Mouse (Mus musculus): ENCODE data around the gene Cnst. TPM values are rescaled to one million over a fixed set of nuclear protein-coding genes. Genes with fewer than 3 reads are reported as not detected.

The Cnst gene
- polyA plus RNA-seq, 1 experiment from 2014 or later: 12.9 TPM

DNA sequence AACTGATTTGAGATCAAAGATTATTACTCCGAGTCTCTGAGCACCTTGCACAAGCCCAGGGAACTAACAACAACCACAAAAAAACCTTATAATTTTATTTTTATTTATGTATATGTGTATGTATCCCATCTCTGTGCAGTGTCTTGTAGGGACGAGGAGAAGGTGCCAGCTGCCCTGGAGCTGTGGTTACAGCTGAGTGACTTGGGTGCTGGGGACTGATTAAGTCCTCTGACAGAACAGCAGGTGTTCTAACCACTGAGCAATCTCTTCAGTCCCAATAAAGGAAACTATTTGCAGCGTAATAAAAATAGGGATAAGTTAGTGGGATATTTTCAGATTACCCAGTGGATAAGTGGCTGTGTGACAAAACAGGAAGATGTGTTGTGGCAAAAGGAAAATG, 128.2 kb downstream of the Cnst start:
- Histone ChIP-seq H3K4me1 (replicated peaks; ENCODE audit: control insufficient read depth, insufficient read depth, low read length) (no peaks in the 10 kb centered on the region; the same call in 1 of the 2 replicates), H3K27me3 (replicated peaks; ENCODE audit: control insufficient read depth, insufficient read depth, low read length) (no peaks in the 10 kb centered on the region), H3K36me3 (ENCODE audit: control insufficient read depth, insufficient read depth, low read length) (peaks cover 7% of the 10 kb centered on the region; the same call in 1 of the 2 replicates), H3K27ac (ENCODE audit: low read depth, low read length) (no peak overlapping the region), H3K9ac (ENCODE audit: low read depth, low read length) (no peak overlapping the region), H3K9me3 (ENCODE audit: control insufficient read depth, low read length) (no peaks in the 10 kb centered on the region), H3K4me2 (no peak overlapping the region), H3K4me3 (ENCODE audit: low read depth, low read length) (no peak overlapping the region)
- ATAC-seq (replicated peaks; ENCODE audit: low FRiP score) (no peak), DNase-seq (ENCODE audit: low spot score) (no peak)
- WGBS: 81% methylated on average over 3 of the region's 3 CpGs

DNA sequence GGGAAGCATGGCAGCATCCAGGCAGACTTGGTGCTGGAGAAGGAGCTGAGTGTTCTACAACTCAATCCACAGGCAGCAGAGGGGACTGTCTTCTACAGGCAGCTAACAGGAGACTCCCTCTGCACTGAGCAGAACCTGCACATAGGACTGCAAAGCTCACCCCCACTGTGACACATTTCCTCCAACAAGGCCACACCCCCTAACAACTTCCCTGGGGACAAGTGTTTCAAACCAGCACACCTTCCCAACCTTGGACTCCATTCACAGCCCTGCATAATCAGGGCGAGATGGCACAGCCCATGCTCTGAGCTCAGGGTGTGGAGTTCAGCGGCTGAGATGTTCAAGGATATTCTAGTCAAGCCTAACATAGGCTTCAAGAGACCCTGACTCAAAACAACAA, 130.9 kb downstream of the Cnst start:
- ATAC-seq (replicated peaks; ENCODE audit: low FRiP score): no peak

More for the DNA sequence above, 130.9 kb downstream of the Cnst start:
- Histone ChIP-seq H3K4me1 (replicated peaks; ENCODE audit: control insufficient read depth, insufficient read depth, low read length) (no peaks in the 10 kb centered on the region), H3K4me2 (no peak overlapping the region), H3K9me3 (ENCODE audit: control insufficient read depth, low read length) (no peaks in the 10 kb centered on the region), H3K9ac (ENCODE audit: low read depth, low read length) (no peak overlapping the region), H3K27ac (ENCODE audit: low read depth, low read length) (no peak overlapping the region), H3K4me3 (ENCODE audit: low read depth, low read length) (no peak overlapping the region), H3K27me3 (replicated peaks; ENCODE audit: control insufficient read depth, insufficient read depth, low read length) (no peaks in the 10 kb centered on the region), H3K36me3 (ENCODE audit: control insufficient read depth, insufficient read depth, low read length) (peaks cover 4% of the 10 kb centered on the region; the same call in 1 of the 2 replicates)
- DNase-seq (ENCODE audit: low spot score): no peak
- 87% methylated on average over 2 of the region's 2 CpGs for whole genome bisulfite sequencing

Other genes with a start within 250 kb of the Cnst start
- 14.0 and 17.3 TPM in 2 replicates for gene Smyd3, start 28.3 kb upstream of the Cnst start, polyA plus RNA-seq (2014; fragmentation: Nextera tagmentation; extraction: Ambion mirVana)
- gene Tfb2m, start 103 bp upstream of the Cnst start, polyA plus RNA-seq (2014; fragmentation: Nextera tagmentation; extraction: Ambion mirVana): 25.0 and 31.9 TPM in 2 replicates
- gene Sccpdh, start 121.8 kb downstream of the Cnst start, polyA plus RNA-seq (2014; fragmentation: Nextera tagmentation; extraction: Ambion mirVana): 26.7 and 29.5 TPM in 2 replicates
- gene Kif28, start 198.9 kb downstream of the Cnst start, polyA plus RNA-seq (2014; fragmentation: Nextera tagmentation; extraction: Ambion mirVana): not detected in 2 replicates

Measured in liver, embryonic 11.5 days (tissue).